9 mouse cellular contexts compared by ENCODE assay signal in the genomic region with DNA sequence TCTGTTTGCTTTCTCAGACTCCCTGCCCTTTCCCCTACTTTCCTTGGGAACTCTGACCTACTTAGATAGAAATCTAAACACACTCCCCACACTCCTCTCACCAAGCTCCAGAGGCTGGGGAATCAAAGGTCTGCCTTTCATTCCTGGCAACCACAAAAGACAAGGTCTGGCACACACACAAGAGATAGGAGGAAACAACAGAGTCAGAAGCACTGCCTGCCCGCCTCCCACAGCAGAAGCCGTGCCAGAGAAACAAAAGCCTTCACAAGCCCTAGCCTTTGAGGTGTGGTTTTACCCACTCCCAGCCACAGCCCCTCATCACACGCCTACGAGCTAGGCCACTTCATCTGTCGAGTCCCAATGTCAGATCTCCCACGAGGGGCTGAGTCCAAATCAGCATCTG. TPM values are rescaled to one million over a fixed set of nuclear protein-coding genes. Genes with fewer than 3 reads are reported as not detected.
DNase-seq lines count a peak whose midpoint lies in the region; ATAC-seq and TF ChIP-seq lines count a peak whose summit lies in the region.
"Had no signal": no experiment of that assay in that cellular context is flagged by ENCODE, and none has a peak within 500 bp of the region (broad histone marks: within the 10 kb centered on the region; RNA-seq: fewer than 3 reads in every experiment).

No protein-coding gene starts in this region.

- ATAC-seq in midbrain, embryonic 11.5 days (ENCODE audit: low FRiP score): 0 out of 2 replicates have a peak, but pooled peaks have one; percentile 33

- DNase-seq in adrenal gland, adult (ENCODE audit: inconsistent age in 2 of 2, low spot score in 1 of 2): peak; percentile 62 to 73
- DNase-seq in adrenal gland, postnatal 4 days (ENCODE audit: low spot score in 2 of 2): no peak
- DNase-seq in brain, embryonic 14.5 days (ENCODE audit: low read depth): peak; percentile 72
- peak; percentile 51 for DNase-seq in heart, postnatal 4 days
- DNase-seq in kidney, postnatal 36 days: peak; percentile 58 to 84
- peak; percentile 89 for DNase-seq in midbrain, embryonic 11.5 days (ENCODE audit: low spot score, missing footprints)
- DNase-seq in right cerebral cortex, postnatal 14 days: no peak
- DNase-seq in frontal cortex, adult 2 months (ENCODE audit: extremely low spot score in 1 of 2, low spot score in 1 of 2): no peak

- no peaks in the 10 kb centered on the region for H3K36me3 ChIP-seq in midbrain, embryonic 11.5 days (ENCODE audit: control insufficient read depth, insufficient read depth, low read length)

- H3K4me2 ChIP-seq in midbrain, embryonic 11.5 days: no peak overlapping the region

- 0 out of 2 replicates have a peak overlapping the region, but pooled peaks have one; percentile 30 for H3K27ac ChIP-seq in midbrain, embryonic 11.5 days (ENCODE audit: low read depth, low read length)
- H3K27ac ChIP-seq: macrophage had no signal

- no peak for TF ChIP-seq CTCF in brain, embryonic 14.5 days (IDR thresholded peaks at IDR 0.05; ENCODE audit: borderline replicate concordance, extremely low read depth, insufficient read depth, insufficient read length)

- H3K9me3 ChIP-seq in midbrain, embryonic 11.5 days (ENCODE audit: control insufficient read depth, low read length): no peaks in the 10 kb centered on the region

- TF ChIP-seq POLR2A in brain, embryonic 14.5 days (IDR thresholded peaks at IDR 0.05; ENCODE audit: borderline replicate concordance, extremely low read depth, insufficient read depth, insufficient read length, poor library complexity, severe bottlenecking): no peak

- no peaks in the 10 kb centered on the region for H3K27me3 ChIP-seq in midbrain, embryonic 11.5 days (ENCODE audit: control insufficient read depth, insufficient read depth, low read length)

- 11% methylated on average over 6 of the region's 6 CpGs for WGBS in midbrain, embryonic 11.5 days

- peaks cover 8% of the 10 kb centered on the region; the same call in 1 of the 2 replicates for H3K4me1 ChIP-seq in midbrain, embryonic 11.5 days (ENCODE audit: control insufficient read depth, insufficient read depth, low read length)

- no peak overlapping the region for H3K4me3 ChIP-seq in midbrain, embryonic 11.5 days (ENCODE audit: low read depth, low read length)

- peak overlapping the region; percentile 38; the same call in 1 of the 2 replicates for H3K9ac ChIP-seq in midbrain, embryonic 11.5 days (ENCODE audit: low read length)

RNA-seq across cellular contexts. Expression of a gene that starts 13.0 kb away (rescaled TPM):
- 100 to 1,000 TPM in 1 of 2 experiments, 10 to 100 TPM in 1; 30.6 to 130 TPM for total RNA-seq in adrenal gland, postnatal 4 days (2021)
- 5.3 and 9.4 TPM in 2 replicates for polyA plus RNA-seq in brain, embryonic 14.5 days (2012; rRNA removed)
- total RNA-seq in heart, postnatal 4 days (2021): 100 to 1,000 TPM; 203 to 271 TPM
- 4.3 and 5.7 TPM in 2 replicates for polyA plus RNA-seq in midbrain, embryonic 11.5 days (2014; fragmentation: Nextera tagmentation; extraction: Ambion mirVana)
- polyA plus RNA-seq in frontal cortex, adult 2 months (2012; rRNA removed): 14.1 and 14.9 TPM in 2 replicates
- polyA plus RNA-seq: macrophage had no signal

RNA-seq across cellular contexts. Expression of a gene that starts 45.3 kb away (rescaled TPM):
- total RNA-seq in adrenal gland, postnatal 4 days (2021): not detected
- not detected in 2 replicates for polyA plus RNA-seq in brain, embryonic 14.5 days (2012; rRNA removed)
- not detected for total RNA-seq in heart, postnatal 4 days (2021)
- not detected in 2 replicates for polyA plus RNA-seq in midbrain, embryonic 11.5 days (2014; fragmentation: Nextera tagmentation; extraction: Ambion mirVana)
- polyA plus RNA-seq in frontal cortex, adult 2 months (2012; rRNA removed): 0.13 TPM in 1 of 2 replicates, not detected in the other
- polyA plus RNA-seq: macrophage had no signal

Comparison
In these comparisons a context has a peak if more than half of its experiments do, and no peak if none do; other contexts are left out.
1. DNase-seq: peak in adrenal gland, adult (2 of 2), brain, embryonic 14.5 days (single experiment), heart, postnatal 4 days (single experiment), kidney, postnatal 36 days (2 of 2) and midbrain, embryonic 11.5 days (single experiment); none in adrenal gland, postnatal 4 days (0 of 2), right cerebral cortex, postnatal 14 days (single experiment) and frontal cortex, adult 2 months (0 of 2).